In the genomic region with DNA sequence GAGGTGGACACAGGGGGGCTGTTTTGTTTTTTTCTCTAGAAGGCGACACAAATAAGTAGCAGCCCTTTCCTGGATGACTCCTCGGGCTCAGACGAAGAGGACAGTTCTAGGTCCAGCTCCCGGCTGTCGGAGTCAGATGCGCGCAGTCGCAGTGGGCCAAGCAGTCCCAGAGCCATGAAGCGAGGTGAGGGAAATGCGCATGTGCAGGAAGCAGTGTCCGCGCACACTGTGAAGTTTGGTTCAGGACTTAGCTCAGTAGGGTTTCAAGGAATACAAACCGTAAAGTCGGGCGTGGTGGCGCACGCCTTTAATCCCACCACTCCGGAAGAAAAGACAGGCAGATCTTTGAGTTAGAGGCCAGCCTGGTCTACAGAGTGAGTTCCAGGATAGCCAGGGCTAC, we compare ENCODE assay signal across 8 mouse cellular contexts. TPM values are rescaled to one million over a fixed set of nuclear protein-coding genes. Genes with fewer than 3 reads are reported as not detected.
DNase-seq lines count a peak whose midpoint lies in the region; ATAC-seq lines count a peak whose summit lies in the region.
"Had no signal": no experiment of that assay in that cellular context is flagged by ENCODE, and none has a peak within 500 bp of the region (broad histone marks: within the 10 kb centered on the region; RNA-seq: fewer than 3 reads in every experiment).

No protein-coding gene starts in this region.

- no peak overlapping the region for H3K9ac ChIP-seq in limb, embryonic 11.5 days (ENCODE audit: low read length)
- no peak overlapping the region for H3K9ac ChIP-seq in forebrain, embryonic 11.5 days (ENCODE audit: low read length)
- H3K9ac ChIP-seq in midbrain, embryonic 16.5 days (ENCODE audit: low read depth, low read length): no peak overlapping the region
- H3K9ac ChIP-seq in kidney, embryonic 16.5 days (replicated peaks; ENCODE audit: low read length): no peak overlapping the region

- H3K36me3 ChIP-seq in limb, embryonic 11.5 days (ENCODE audit: control insufficient read depth, insufficient read depth, low read length): no peaks in the 10 kb centered on the region
- peaks cover 6% of the 10 kb centered on the region; the same call in 1 of the 2 replicates for H3K36me3 ChIP-seq in limb, embryonic 10.5 days
- H3K36me3 ChIP-seq in forebrain, embryonic 11.5 days (ENCODE audit: control insufficient read depth, insufficient read depth, low read length): no peaks in the 10 kb centered on the region
- H3K36me3 ChIP-seq in midbrain, embryonic 16.5 days (ENCODE audit: control insufficient read depth, insufficient read depth, low read length): no peaks in the 10 kb centered on the region
- H3K36me3 ChIP-seq in kidney, embryonic 16.5 days (ENCODE audit: insufficient read depth, low read length): no peaks in the 10 kb centered on the region

- no peak overlapping the region for H3K4me3 ChIP-seq in limb, embryonic 11.5 days (ENCODE audit: low read depth, low read length)
- H3K4me3 ChIP-seq in limb, embryonic 10.5 days: no peak overlapping the region
- H3K4me3 ChIP-seq in forebrain, embryonic 11.5 days (ENCODE audit: low read depth, low read length): no peak overlapping the region
- no peak overlapping the region for H3K4me3 ChIP-seq in midbrain, embryonic 16.5 days (ENCODE audit: low read depth, low read length)
- H3K4me3 ChIP-seq in kidney, embryonic 16.5 days (ENCODE audit: low read length): no peak overlapping the region

- peak; percentile 22 for DNase-seq in limb, embryonic 11.5 days (ENCODE audit: low spot score)
- DNase-seq in limb, embryonic 10.5 days (ENCODE audit: low spot score): no peak
- peak; percentile 50 for DNase-seq in brain, adult 2 months (ENCODE audit: low read depth, low spot score)
- peak; percentile 64 for DNase-seq in forebrain, embryonic 11.5 days (ENCODE audit: low spot score)
- no peak for DNase-seq in spleen, postnatal 36 days (ENCODE audit: low spot score in 2 of 2)
- DNase-seq: thymus, postnatal 14 days had no signal

- no peak overlapping the region for H3K27ac ChIP-seq in limb, embryonic 11.5 days (replicated peaks; ENCODE audit: low read depth, low read length)
- no peak overlapping the region for H3K27ac ChIP-seq in limb, embryonic 10.5 days
- H3K27ac ChIP-seq in forebrain, embryonic 11.5 days (ENCODE audit: low read depth, low read length): no peak overlapping the region
- H3K27ac ChIP-seq in midbrain, embryonic 16.5 days (ENCODE audit: low read length): no peak overlapping the region
- H3K27ac ChIP-seq in kidney, embryonic 16.5 days (ENCODE audit: low read length): no peak overlapping the region

- 81% methylated on average over 18 of the region's 18 CpGs for WGBS in limb, embryonic 11.5 days
- WGBS in limb, embryonic 10.5 days: 80% methylated on average over 18 of the region's 18 CpGs
- 83% methylated on average over 18 of the region's 18 CpGs for WGBS in forebrain, embryonic 11.5 days
- 80% methylated on average over 18 of the region's 18 CpGs for WGBS in midbrain, embryonic 16.5 days
- WGBS in kidney, embryonic 16.5 days: 83% methylated on average over 18 of the region's 18 CpGs

- H3K4me2 ChIP-seq in limb, embryonic 11.5 days (ENCODE audit: low read depth, severe bottlenecking): no peak overlapping the region
- H3K4me2 ChIP-seq in forebrain, embryonic 11.5 days (ENCODE audit: low read depth, low read length, severe bottlenecking): 0 out of 2 replicates have a peak overlapping the region, but pooled peaks have one; percentile 27
- H3K4me2 ChIP-seq in midbrain, embryonic 16.5 days (ENCODE audit: low read length): 0 out of 2 replicates have a peak overlapping the region, but pooled peaks have one; percentile 9
- no peak overlapping the region for H3K4me2 ChIP-seq in kidney, embryonic 16.5 days (replicated peaks; ENCODE audit: low read depth, low read length)

- no peaks in the 10 kb centered on the region for H3K27me3 ChIP-seq in limb, embryonic 11.5 days (ENCODE audit: control insufficient read depth, insufficient read depth, low read length)
- H3K27me3 ChIP-seq in limb, embryonic 10.5 days (ENCODE audit: low read depth, poor library complexity, severe bottlenecking): no peaks in the 10 kb centered on the region
- no peaks in the 10 kb centered on the region for H3K27me3 ChIP-seq in forebrain, embryonic 11.5 days (ENCODE audit: control insufficient read depth, insufficient read depth, low read length)
- H3K27me3 ChIP-seq in midbrain, embryonic 16.5 days (ENCODE audit: control insufficient read depth, insufficient read depth, low read depth, low read length): no peaks in the 10 kb centered on the region
- no peaks in the 10 kb centered on the region for H3K27me3 ChIP-seq in kidney, embryonic 16.5 days (ENCODE audit: insufficient read depth, low read length)

- no peak for ATAC-seq in limb, embryonic 11.5 days (ENCODE audit: insufficient number of reproducible peaks, low FRiP score, low TSS enrichment, low read depth)
- no peak for ATAC-seq in forebrain, embryonic 11.5 days (replicated peaks; ENCODE audit: low FRiP score)
- ATAC-seq in midbrain, embryonic 16.5 days: no peak
- no peak for ATAC-seq in kidney, embryonic 16.5 days (ENCODE audit: low FRiP score, low TSS enrichment)

- no peaks in the 10 kb centered on the region for H3K4me1 ChIP-seq in limb, embryonic 11.5 days (ENCODE audit: control insufficient read depth, insufficient read depth, low read length)
- peaks cover 10% of the 10 kb centered on the region for H3K4me1 ChIP-seq in limb, embryonic 10.5 days
- H3K4me1 ChIP-seq in forebrain, embryonic 11.5 days (replicated peaks; ENCODE audit: control insufficient read depth, insufficient read depth, low read length): 0 out of 2 replicates have a peak, but pooled peaks cover 3% of the 10 kb centered on the region
- H3K4me1 ChIP-seq in midbrain, embryonic 16.5 days (ENCODE audit: control insufficient read depth, insufficient read depth, low read length): no peaks in the 10 kb centered on the region
- peaks cover 29% of the 10 kb centered on the region for H3K4me1 ChIP-seq in kidney, embryonic 16.5 days (ENCODE audit: insufficient read depth, low read length)

- no peaks in the 10 kb centered on the region for H3K9me3 ChIP-seq in limb, embryonic 11.5 days (ENCODE audit: control insufficient read depth, low read length)
- H3K9me3 ChIP-seq in limb, embryonic 10.5 days (replicated peaks): no peaks in the 10 kb centered on the region
- no peaks in the 10 kb centered on the region for H3K9me3 ChIP-seq in forebrain, embryonic 11.5 days (ENCODE audit: control insufficient read depth, low read length)
- no peaks in the 10 kb centered on the region for H3K9me3 ChIP-seq in midbrain, embryonic 16.5 days (replicated peaks; ENCODE audit: control insufficient read depth, low read length, poor library complexity, severe bottlenecking)
- no peaks in the 10 kb centered on the region for H3K9me3 ChIP-seq in kidney, embryonic 16.5 days (ENCODE audit: low read length)

RNA-seq across cellular contexts. Expression of gene Dync2li1, which starts 54.7 kb away (rescaled TPM):
- 40.0 and 42.0 TPM in 2 replicates for polyA plus RNA-seq in limb, embryonic 11.5 days (2014; fragmentation: Nextera tagmentation; extraction: Ambion mirVana)
- polyA plus RNA-seq in limb, embryonic 10.5 days (2016; fragmentation: Nextera tagmentation; extraction: Ambion mirVana): 25.5 and 33.4 TPM in 2 replicates
- polyA plus RNA-seq in forebrain, embryonic 11.5 days (2014; fragmentation: Nextera tagmentation; extraction: Ambion mirVana): 35.0 and 41.8 TPM in 2 replicates
- 38.8 and 40.6 TPM in 2 replicates for polyA plus RNA-seq in midbrain, embryonic 16.5 days (2015; fragmentation: Nextera tagmentation; extraction: Ambion mirVana)
- polyA plus RNA-seq in kidney, embryonic 16.5 days (2015; fragmentation: Nextera tagmentation; extraction: Ambion mirVana): 54.9 and 56.9 TPM in 2 replicates

RNA-seq across cellular contexts. Expression of gene Plekhh2, which starts 59.9 kb away (rescaled TPM):
- polyA plus RNA-seq in limb, embryonic 11.5 days (2014; fragmentation: Nextera tagmentation; extraction: Ambion mirVana): 5.7 and 6.4 TPM in 2 replicates
- polyA plus RNA-seq in limb, embryonic 10.5 days (2016; fragmentation: Nextera tagmentation; extraction: Ambion mirVana): 3.9 and 5.0 TPM in 2 replicates
- polyA plus RNA-seq in forebrain, embryonic 11.5 days (2014; fragmentation: Nextera tagmentation; extraction: Ambion mirVana): 3.2 and 3.5 TPM in 2 replicates
- polyA plus RNA-seq in midbrain, embryonic 16.5 days (2015; fragmentation: Nextera tagmentation; extraction: Ambion mirVana): 1.9 and 2.3 TPM in 2 replicates
- polyA plus RNA-seq in kidney, embryonic 16.5 days (2015; fragmentation: Nextera tagmentation; extraction: Ambion mirVana): 10.5 and 12.2 TPM in 2 replicates

Comparison
In these comparisons a context has a peak if more than half of its experiments do, and no peak if none do; other contexts are left out.
1. DNase-seq: peak in limb, embryonic 11.5 days (single experiment), brain, adult 2 months (single experiment) and forebrain, embryonic 11.5 days (single experiment); none in limb, embryonic 10.5 days (single experiment) and spleen, postnatal 36 days (0 of 2).
2. H3K4me2 ChIP-seq: peak in forebrain, embryonic 11.5 days (single experiment) and midbrain, embryonic 16.5 days (single experiment); none in limb, embryonic 11.5 days (single experiment) and kidney, embryonic 16.5 days (single experiment).